Mouse (Mus musculus) retina, adult 2 months (tissue): Measurements from ENCODE around the gene Pam16.
A peak's percentile ranks its signal among the peaks of the same experiment; 100 is the strongest.

ENCODE experiments used
- DNase-seq: peaks from one replicate; pipeline ENCODE4 v3.0.0-alpha.2; 2012; ENCODE audit warnings: low read depth, low spot score

The Pam16 gene

DNA sequence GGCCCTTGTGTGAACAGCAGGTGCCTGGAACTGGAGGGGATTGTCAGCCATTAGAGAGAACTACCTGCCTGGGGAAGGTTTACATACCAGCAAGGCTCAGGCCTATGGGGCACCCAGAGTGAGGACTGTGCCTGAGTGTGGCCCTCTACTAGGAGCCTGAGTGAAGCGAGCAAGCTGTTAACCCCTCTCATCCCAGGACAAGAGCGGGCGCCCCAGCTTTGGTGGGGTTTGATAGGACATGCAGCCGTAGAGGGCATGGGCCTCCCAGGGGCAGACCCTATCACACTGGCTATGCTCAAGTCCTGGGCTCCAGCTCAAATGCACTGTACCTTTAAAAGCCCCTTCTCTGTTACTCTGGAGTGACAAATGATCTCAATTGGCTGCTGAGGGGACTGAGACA, 22.0 kb upstream of the Pam16 start:
- no peak for DNase-seq

DNA sequence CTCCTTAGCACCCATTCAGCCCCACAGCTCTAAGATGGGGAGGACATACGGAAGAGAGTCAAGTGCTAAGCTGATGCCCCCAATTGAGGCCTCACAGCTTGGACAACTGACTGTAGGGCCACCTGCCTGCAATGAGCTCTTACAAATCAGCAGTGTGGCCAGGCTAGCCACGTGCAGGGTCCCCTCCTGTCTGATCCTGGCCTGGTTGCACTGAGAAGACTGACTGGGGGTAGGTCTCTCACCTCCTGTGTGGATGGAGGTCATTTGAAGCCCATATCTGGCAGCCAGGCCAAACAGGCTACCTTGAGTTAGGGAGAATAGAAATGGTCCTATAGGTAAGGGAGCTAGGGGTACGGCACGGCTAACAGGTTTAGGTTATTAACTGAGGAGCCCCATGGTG, 21.1 kb upstream of the Pam16 start:
- DNase-seq = no peak

DNA sequence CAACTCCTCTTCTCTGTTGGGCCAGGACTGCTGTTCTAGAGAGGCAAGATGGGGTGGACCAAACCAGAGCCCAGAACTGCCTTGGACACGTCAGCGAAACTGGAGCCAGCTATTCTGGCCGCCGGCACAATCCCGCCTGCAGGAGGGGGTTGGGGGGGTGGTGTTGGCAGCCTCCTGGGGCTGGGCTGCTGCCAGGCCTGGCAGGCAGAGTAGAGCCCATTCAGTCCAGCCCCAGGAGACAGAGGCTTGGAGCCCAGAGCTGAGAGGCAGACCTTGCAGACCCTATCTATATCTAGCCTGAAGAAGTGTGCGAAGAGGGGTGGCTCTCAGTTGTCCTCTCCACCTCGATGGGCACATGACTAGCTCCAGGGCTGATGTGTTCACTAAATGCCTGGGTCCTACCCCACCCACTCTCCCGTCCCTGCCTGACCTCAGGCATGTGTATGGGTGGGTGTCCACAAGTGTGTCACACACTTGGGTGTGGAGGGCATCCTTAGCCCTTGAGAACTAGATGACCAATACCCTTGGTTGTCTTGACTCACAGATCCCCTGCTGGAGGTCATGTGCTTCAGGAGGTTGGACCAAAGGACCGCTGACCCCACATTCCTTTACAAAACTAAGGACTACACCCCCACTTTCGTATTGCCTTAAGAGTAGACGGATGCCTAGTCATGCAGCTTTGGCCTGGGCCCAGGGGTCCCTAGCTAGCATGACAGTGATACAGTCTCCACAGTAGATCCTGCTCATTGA, 19.1 kb upstream of the Pam16 start:
- no peak for DNase-seq

DNA sequence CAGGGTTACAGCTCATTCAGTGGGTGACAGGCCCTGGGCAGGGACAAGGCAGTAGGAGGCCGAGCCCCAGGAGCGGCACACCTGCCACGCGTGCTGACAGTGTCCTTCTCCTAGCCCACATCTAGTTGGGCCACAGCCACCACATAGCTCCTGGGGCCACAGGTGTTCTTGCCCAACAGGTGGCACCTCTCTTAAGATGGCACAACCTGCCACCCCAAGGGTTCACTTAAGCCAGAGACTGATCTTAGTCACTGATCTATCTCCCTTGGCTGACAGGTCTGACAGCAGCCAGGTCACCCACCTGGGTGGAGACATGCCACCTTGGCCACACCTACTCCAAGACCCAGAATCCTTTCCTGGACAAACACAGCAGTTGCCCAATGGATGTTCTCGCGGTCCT, 18.1 kb upstream of the Pam16 start:
- no peak for DNase-seq

DNA sequence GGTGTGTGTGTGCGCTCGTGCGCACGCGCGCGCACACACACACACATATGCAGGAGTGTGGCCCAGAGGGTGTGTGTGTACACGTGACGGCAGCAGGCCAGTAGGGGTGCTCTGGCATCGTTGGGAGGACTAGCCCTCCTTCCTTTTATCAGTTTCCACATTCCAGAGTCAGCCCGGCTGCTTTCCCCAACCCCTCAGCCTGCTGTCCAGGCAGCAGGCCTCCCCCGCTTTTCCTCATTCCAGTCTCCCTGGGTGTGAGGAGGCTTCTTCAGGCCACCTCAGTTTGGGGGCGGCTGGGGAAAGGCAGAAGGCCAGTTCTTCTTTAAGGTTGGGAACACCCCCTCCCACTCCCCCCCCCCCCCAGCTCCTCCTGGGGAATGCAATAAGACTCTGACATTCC, 17.4 kb upstream of the Pam16 start:
- DNase-seq = no peak

DNA sequence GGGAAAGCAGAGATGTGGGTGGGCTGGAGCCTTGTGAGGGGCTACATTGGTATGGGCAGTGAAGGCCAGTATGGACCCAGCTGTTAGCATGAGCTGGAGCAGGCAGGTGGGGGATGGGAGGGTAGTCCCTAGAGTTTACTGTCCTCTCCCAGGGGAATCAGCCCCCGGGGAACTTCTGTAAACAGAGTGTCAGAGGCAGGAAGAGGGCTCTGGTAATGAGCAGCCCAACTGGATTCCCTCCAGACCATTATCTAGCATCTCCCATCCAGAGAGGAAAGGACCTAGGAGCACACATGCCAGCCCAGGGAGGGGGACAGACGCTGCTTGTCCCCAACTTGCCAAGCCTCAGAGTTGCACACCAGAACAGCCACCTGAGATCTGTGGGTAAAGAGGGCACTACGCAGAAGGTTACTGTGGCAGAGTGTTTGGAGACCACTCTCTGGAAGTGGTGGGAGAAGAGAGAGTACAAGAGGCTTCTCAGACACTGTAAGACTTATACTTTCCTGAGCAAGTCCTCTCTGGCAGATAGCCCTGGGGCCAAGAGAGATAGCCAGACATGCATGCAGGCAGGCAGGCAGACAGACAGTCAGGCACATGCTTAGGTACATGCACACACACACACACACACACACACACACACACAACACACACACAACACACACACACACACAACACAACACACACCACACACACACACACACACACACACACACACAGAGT, 16.5 kb upstream of the Pam16 start:
- DNase-seq = no peak

DNA sequence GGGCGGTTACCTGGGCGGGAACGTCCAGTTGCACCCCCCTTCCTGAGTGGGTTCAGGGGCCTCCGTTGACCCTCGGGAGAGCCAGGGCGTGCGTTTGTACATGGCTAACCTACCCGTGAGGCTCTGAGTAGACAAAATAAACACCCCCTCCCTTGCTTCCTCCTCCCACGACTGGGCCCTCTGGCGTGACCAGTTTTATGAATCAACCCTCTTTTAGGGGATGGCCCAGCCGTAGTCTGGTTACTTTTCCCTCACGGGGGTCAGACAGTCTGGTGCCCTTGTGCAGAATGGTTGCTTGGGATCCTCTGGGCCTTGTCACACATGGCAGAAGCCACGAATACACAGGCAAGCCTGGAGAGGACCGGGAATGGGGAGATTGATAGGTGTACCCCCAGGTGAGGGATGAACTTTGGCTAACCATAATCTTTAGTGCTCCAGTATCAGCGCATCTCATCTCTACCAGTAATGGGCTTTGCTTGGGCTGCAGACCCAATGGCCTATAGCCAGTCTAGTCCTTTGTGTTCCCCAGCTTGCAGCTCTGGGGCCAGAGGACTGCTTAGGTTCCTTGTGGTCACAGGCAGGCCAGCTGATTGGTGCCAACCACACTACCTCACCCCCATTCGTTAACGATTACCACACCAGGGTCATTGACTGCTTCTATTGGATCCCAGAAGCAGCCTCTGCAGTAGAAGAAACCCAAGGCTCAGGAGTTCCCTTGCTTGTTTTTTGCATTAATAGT, 15.6 kb upstream of the Pam16 start:
- no peak for DNase-seq

DNA sequence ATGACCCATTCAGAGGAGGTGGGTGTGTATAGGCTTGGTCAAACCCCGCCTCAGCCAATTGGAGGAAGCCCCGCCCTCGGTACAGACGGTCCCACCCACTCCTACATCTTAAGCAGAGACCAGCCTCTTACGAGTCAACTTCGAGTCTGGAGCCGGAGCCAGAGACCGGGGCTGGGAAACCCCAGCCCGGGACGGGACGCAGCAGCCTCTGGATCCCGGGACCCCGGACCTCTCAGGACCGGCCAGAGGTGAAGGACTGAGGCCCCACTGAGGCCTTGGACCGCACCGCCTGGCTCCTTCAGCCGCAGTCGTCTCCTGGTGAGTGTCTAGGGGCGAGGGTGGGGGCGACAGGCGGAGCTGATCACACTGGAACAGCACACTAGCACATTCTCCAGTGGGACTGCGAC, 15.0 kb upstream of the Pam16 start, which contains the start of the genes Vasn and Dnaja3:
Gene Vasn, plus strand, starts transcription at position 111 of the 407 bp plus-strand sequence.
Gene Dnaja3, plus strand, starts transcription at position 159 of the 407 bp plus-strand sequence.
- DNase-seq = peak; percentile 69

DNA sequence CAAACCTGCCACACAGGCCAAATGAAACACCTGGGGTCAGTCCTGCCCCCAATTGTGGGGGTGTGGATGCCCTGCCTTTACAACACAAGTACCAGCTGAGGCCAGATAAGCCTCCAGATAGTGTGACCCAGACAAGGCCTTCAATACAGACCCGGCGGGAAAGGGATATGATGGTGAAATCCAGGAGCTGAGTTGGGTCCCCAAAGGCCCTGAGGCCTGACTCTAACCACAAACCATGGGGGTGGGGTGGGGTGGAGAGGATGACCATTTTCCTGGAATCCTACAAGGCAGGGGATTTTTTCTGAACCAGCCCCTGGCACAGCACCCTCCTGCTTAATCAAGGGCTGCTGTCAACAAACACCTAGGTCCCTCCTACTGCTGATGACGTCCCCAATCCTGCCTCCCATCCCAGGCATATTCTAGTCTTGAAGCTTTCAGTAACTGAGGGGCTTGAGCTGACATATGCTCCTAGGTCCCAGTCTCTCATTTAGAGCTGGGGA, 14.2 kb upstream of the Pam16 start:
- no peak for DNase-seq

DNA sequence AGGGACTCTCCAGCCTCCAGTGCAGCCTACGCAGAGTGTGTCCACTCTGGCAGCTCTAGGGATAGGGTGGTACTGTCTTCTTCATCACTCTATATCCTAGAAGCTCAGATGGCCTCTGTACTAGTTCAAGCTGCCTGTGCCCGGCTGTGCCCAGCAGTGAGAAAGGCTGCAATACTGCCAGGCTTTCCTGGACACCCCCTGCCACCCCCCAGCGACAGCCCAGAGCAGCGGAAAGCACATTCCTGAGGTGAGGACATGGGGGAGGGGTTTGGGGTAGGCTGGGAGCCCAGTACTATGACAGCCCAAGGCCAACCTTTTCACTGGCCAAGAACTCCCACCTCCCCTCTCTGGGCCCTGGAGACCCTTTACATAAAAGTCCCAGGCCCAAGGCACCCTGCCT, 11.0 kb upstream of the Pam16 start:
- no peak for DNase-seq

DNA sequence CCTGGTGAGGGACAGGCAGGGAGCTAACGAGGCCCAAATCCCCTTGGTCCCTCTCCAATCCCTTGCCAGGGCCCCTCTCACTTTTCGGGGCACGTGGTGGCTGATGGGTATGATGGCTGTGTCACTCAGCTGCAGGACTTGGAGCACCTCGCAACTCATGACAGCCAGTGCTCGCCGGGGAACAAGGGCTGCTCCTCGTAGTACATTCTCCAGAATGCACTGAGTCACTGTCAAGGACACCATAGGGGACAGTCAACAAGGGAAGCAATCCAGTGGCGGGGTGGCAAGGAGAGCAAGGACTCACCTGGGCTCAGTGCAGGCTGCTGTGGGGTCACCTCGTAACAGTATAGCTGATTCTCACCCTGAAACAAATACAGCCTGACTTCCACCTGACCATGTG, 9.9 kb upstream of the Pam16 start:
- DNase-seq = no peak

DNA sequence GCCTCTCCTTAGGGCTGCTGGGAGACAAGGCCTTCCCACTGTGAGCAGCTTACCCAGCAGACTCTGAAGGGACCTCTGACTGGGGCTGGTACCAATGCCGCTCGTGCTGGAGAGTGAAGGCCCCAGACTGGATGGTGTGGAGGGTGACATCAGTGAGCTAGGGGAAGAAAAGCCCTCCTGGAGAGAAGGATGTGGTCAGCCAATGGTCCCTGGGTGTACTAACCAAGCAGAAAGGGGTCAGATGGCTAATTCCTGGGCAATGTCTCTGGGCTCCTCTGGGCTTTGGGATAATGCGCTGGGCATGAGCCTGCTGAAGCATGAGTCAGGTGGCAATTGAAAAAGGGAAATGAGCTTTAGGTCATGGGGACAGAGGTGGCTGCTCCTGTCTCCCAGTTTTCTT, 8.9 kb upstream of the Pam16 start:
- no peak for DNase-seq

DNA sequence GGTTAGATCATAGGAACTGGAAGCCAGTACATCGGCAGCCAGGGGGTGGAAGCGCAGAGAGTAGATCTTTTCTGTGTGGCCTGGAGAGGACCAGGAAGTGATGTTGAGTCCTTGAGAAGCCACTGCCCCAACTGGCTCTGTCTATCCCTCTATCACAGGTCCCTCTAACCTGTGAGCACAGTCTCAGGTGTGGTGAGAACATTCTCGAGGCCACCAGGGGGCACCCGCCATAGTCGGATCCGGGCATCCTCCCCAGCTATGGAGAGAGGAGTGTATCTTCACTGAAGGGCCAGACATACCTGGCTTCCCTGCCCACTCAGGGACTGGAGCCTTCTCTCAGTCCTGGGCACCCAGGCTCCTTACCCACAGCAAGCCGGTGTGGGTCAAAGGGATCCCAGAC, 7.3 kb upstream of the Pam16 start:
- DNase-seq = no peak

DNA sequence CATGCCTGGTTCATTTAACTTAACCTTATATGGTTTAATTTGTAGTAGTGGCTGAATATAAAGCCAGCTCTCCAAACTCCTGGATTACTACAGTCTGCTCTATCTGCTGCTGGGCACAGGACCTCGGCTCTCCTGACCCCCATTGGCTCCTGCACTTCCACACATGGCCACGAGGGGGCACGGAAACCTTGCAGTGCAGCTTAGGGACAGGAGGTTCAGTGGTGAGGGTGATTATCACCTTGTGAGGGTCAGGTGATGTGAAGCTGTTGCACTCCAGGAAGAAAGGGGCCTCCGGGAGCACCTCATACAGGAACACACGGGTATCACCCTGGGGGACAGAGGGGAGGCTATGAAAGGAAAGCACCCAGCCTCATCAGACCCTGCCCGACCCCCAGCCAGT, 5.2 kb upstream of the Pam16 start:
- peak; percentile 64 for DNase-seq

DNA sequence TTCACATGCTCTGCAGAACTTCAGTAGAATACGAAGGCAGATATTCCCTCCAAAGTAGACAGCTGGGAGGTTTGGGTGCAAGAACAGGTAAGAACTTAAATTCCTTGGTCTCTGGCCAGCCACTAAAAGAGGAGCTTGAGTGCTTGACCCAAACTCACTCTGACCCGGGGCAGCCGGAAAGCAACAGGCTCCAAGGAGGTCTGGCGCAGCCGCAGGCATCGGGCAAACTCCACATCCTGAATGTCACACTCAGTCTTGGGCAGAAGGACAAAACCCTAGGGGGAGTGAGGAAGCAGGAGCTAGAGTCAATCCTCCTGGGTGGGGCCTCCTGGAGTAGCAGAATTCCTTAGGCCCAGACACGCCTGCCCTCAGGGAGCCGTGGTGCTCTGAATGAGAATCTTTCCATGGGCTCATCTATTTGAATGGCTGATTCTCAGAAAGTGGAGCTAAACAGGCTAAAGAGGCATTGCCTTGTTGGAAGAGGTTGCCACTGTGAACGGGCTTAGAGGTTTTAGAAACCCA, 4.2 kb upstream of the Pam16 start:
- DNase-seq = no peak

DNA sequence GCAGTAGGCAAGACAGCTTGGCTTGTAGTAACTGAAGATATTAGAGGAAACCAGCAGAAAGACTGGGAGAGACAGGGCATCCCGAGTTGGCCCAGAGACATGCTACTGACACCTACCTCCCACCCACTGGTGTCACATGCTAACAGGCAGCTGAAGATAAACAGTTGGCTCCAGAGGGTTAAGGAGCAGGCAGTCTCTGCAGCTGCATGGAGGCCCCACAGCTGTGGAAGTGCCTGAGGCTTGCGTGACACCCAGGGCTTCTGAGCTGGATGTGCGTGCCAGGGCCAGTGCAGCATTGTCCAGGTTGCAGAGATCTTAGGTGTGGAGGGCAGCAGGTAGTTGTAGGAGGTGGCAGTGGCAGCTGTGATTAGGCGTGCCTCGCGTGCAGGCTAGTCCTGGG, 2.3 kb upstream of the Pam16 start:
- DNase-seq = no peak

DNA sequence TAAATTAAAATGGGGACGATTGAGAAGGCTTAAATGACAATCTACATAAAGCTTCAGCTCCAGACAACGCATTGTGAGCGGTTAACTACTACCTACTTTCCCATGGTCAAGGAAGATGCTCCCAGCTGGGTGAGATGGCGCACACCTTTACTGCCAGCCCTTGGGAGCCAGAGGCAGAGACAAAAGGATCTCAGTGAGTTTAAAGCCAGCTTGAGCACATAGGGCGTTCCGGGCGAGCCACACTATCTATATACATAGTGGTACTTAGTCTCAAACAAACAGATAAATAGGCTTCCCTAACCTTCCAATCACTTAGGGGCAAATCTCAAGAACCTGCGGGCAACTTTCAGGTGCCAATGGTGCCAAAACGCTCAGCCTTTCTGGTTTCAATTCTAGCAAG, 714 bp downstream of the Pam16 start:
- DNase-seq = no peak

DNA sequence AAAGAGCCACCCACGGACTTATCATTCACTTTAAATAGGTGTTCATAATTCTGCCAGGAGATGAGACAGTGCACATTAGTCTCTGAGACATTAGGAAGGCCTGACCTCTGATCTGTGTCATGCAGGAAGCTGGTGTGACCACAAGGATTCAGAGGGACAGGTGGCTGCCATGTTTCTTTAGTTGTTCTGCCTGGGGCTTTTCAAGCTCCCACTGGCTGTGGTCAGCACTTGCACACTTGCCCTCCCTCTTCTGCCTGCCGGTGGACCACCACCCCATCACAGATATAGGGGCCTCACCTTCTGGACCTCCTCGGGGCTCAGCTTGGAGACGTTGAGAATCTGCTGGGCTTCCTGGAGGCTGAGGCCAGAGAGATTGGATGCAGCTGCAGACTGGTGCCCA, 8.0 kb downstream of the Pam16 start:
- DNase-seq = no peak

DNA sequence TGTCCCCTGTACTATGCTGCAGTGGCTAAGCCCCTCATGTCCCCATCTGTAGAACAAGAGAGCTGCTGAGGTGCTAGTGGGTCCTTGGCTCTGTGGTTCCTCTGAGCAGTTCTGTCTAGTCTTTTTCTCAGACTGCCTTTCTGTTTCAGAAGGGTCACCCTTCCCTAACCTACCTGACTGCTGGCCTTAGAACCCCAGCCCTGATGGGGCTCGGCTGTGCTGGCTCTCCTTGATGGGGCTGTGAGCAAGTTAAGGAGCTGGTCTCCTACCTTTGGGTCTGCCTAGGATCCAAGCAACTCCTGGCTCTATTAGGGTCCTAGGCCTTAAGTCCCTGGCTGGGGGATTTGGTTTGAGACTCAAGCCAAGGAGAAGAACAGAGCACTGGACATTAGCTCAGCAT, 9.5 kb downstream of the Pam16 start:
- no peak for DNase-seq

DNA sequence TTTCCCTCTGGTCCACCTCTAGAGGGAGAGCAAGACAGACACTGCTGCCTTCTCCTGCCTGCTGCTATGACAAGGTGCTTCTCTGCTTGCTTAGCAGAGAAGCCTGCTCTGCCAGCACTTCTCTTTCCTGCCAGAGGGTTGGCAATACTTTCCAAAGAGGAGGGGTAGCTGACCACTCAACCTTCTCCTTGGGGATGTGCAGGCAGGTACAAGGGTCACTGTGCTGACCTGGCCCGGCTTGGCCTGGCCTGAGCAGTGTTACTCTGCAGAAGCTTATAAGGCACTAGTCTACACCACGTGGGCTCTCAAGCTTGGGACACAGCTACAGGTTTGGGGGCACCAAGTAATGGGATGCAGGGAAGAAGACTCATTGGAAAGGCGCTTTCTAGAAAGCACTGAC, 10.1 kb downstream of the Pam16 start:
- DNase-seq = no peak

DNA sequence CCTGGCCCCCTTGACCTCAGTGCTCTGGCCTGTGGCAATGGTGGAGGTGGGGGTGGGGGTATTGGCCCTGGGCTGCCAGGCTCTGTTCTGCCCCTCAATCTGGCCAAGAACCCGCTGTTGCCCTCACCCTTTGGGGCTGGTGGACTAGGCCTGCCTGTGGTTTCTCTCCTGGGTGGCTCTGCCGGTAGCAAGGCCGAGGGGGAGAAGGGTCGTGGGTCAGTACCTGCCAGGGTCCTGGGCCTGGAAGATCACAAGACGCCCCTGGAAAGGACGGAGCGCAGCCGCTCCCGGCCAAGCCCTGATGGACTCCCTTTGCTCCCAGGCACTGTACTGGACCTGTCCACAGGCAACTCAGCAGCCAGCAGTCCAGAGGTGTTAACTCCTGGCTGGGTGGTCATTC, 11.1 kb downstream of the Pam16 start:
- no peak for DNase-seq

DNA sequence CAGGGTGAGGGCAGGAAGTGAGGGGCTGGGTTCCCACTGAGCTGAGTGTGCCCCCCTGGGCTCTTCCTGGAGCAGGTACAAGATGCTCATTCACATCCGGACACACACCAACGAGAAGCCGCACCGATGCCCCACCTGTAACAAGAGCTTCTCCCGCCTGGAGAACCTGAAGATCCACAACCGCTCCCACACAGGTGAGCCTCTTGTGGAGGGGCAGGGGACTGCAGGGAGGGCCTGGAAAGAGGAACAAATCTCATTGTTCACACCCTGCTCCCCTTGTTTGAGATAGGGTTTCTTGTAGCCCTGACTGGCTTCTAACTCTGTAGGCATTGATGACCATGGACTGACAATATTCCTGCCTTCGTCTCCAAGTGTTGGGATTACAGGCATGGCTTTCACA, 13.1 kb downstream of the Pam16 start:
- DNase-seq = no peak
